Mouse (Mus musculus): ENCODE results near the gene Uvrag.

Uvrag gene

DNA sequence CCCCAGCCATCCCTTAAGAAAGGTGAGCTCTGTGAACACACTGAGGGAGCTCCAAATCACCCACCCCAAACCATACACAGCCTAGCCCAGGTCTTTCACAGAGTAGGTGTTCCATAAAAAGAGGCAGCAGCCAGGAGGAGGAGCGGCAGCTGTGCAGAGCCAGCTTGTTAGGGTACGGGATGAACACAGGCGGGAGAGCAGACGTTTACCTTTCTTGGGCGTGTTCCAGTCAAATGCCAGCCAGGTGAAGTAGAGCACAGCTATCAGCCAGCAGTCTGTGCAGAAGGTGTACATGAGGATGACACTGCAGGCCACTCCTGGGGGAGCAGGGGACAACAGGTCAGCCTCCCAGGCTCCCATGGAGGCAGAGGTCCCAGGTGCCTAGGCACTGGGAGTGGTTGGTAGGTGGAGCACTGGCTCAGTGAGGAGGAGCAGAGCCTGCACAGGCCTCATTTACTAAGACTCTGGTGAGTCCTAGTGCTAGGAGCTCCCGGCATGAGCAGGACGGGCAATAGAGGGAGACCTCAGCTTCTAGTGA, 24.0 kb upstream of the Uvrag start:
- DNase-seq (ENCODE audit: low read depth), result no peak

DNA sequence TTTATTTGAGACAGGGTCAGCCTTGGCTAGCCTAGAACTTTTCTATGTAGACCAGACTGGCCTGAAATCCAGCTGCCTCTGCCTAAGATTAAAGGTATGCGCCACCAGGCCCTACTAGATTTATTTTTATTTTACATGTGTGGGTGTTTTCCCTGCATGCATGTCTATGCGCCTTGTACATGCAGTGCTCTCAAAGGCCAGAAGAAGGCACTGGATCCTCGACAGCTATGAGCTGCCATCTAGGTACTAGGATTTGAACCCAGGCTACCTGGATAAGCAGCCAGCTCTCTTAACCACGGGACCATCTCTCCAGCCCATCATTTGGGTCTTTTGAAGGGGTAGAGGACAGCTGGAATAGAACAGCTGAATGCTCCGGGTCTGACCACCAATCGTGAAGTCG, 21.5 kb upstream of the Uvrag start:
- DNase-seq (ENCODE audit: low read depth), result no peak

DNA sequence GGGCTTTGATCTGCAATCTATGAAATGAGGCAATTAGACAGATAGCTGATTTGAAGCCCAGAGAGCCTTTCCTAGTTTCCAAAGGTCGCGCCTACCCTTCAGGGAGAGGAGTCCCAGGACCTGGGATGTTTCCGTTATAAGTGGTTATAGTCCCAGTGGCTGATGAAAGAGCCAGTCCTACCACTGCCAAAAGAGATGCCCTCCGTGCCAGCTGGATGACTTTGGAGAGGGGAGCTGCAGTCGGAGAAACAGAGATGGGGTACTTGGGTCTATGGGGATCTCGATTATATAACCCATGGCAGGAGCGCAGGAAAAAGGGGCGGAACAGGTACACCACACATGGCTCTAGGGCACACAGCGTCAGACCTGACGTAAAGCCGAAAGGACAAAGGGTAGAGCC, 21.0 kb upstream of the Uvrag start:
- no peak for DNase-seq (ENCODE audit: low read depth)

DNA sequence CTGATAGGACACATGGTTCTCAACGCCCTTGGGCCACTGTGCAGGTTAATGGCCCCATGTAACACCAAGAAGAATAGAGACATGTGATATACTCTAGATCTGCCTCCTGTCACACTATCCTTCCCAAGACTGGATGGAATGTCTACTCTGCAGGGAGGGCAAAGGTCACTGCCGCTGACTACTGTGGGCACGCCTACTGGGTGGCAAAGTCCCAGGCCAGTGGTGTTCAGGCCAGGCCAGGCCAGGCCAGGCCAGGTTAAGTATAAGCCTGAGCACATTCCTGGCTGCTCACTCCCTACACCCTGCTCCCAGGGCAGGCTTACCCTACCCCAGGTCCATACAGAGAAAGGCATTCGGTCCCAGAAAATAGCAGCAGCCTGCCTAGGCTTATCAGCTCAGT, 20.6 kb upstream of the Uvrag start:
- no peak for DNase-seq (ENCODE audit: low read depth)

DNA sequence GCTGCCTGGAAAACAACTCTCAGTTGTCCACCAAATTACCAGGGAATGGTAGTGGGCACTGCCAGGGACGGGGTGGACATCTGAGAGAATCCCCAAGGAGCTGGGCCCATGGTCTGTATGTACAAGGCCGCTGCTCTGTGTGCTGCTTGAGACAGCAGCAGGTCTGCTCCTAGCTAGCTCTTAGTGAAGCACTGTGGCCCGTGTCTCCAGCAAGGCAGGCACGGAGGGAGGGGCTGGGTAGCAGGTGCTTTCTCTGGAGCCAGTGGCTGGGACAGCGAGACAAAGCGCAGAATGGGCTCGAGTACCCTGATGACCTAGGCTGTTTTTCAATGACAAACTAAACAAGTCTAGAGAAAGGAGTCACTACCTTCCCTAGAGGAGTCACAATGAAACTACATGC, 20.1 kb upstream of the Uvrag start:
- no peak for DNase-seq (ENCODE audit: low read depth)

DNA sequence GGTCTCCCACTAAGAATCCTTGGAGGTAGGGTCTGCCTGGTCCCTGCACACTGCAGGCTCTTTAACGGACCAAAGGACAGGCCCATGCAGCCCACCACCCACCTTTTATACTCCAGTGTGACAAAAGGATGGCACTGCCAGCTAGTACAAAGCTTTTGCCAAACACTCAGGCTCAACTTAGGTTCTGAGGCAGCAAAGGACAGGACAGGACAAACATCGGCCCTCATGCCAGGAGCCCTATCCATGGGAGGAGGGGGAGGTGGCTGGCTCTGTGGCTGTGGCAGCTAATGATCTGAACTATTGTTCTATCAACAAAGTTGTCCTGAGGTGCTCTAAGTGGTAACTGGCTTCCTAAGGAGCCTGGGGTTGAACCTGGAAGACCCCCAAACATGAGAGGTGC, 18.5 kb upstream of the Uvrag start:
- DNase-seq (ENCODE audit: low read depth), result no peak

DNA sequence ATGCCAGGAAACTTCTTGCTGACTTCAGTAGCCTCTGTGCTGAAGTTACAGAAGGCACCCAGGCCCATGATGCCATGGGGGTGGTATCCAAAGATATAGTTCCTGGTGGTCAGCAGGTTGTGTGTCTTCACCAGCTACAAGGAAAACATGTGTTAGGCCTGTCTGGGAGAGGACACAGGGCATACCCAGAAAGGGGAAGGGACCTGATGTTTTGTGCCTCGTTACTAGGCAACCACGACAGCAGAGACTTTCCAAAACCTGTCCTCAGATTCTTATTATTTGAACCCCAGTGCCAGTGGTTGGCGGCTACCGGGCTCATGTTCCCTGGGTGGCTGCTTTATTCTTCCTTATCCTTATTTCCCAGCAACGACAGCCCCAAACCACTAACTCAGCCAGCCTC, 18.0 kb upstream of the Uvrag start:
- DNase-seq (ENCODE audit: low read depth), result no peak

DNA sequence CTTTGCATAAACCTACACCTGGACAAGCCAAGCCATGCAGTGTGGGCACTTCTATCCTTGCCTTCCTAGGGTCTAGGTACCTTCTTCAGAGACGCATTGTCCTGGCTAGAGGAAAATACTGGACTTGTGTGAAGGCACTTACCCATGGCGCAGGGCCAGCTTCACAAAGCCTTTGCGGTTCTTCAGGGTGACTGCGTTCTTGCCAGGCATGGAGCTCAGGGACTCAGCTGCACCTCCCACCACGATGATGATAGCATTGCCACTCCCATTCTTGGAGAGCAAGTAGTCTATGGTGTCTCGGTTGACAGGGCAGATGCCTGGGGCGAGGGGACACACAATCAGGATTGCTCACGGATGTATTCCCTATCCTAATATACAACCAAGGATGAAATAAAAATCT, 17.1 kb upstream of the Uvrag start:
- DNase-seq (ENCODE audit: low read depth), result no peak

DNA sequence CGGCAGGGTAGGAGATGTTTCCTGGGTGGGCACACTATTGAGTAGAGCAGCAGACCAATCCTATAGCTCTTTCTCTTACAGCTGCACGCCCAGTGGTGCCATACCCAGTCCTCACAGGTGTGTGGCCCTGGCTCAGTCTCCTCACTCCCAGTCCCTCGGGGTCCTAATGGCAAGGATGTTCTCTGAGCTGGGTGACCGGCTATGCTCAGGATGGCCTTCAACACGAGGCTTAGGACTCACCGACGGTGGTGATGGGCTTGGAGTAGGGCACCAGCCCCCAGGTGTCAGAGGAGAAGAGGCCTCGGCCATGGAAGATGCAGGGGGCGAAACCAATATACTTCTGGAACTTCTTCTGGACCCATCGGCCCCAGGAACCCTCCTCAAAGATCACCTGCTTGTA, 15.8 kb upstream of the Uvrag start:
- DNase-seq (ENCODE audit: low read depth), result no peak

DNA sequence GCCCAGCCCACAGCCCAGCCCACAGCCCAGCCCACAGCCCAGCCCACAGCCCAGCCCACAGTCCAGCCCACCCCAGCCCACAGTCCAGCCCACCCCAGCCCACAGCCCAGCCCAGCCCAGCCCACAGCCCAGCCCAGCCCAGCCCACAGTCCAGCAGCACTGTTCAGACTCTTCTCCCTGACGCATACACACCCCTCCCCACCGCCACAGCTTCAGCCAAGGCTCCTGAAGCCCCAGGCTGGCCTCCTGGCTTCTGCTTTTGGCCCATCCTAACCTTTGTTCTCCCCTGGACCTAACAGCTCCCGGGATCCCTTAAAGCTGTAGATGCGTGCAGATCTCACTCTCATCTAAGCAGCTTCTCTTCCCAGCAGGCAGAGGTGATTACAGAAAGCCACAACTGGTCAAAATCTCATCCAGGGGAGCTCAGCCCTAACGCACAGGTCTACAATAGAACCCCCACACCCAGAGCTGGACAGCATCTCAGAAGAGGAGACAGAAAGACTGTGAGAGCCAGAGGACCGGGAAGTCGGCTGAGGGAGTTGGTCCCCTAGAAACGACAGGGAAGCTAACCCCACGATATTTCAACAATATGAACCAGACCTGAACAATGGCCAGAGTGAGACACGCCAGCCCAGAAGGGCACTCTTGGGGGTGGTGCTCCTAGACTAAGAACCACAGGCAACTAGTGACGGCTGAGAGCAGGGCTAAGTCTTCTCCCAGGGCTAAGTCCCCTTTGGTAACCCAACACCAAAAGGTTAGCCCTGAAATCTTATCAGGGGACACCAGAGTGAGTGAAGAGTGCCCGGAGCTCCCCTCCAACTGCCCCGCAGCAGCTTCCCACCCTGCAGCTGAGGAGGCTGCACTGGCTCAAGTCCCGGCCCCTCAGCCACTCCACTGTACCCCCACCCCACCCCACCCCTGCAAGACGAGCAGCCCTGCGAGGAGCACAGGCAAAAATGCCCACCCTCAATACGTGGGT, 14.7 kb upstream of the Uvrag start:
- DNase-seq (ENCODE audit: low read depth), result peak; percentile 44

DNA sequence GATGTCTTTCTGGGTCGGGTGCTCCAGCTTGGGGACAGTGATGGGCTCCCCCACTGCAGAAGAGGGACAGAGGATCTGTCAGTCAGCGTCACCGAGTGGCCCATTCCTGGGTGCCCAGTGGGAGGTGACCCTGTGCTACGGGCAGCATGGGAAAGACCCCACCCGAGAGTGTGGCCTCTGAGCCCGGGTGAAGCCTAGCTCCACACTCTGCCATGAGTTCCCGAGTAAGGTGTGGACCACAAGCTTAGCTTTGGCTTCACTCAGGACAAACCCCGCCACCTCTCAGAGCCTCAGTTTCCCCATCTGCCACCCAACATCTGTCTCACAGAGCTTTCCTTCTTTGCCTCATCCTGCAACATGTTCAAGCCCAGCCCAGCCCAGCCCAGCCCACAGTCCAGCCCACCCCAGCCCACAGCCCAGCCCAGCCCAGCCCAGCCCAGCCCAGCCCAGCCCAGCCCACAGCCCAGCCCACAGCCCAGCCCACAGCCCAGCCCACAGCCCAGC, 13.8 kb upstream of the Uvrag start:
- peak; percentile 16 for DNase-seq (ENCODE audit: low read depth)

DNA sequence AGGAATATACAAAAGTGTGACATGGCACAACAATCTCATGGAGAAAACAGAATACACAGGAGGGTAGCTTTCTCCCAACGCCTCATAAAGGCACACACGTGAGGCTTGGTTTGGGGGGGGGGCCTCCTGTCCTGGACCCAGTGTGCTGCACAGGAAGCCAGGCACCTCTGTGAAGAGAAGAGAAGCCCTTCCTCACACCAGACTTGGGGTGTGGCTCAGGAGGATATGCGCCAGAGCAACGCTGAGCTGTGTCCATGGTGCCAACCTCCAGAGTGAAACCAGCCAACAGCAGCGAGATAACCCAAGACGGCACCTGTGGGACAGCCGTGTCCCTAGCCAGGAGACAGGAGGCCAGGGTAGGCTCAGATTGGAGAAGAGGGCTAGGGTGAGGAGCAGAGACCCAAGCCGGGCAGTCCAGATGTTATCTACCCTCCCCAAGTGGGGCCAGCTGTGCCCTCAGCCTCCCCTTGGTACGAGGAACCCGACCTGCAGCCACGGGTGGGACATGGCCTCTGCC, 12.8 kb upstream of the Uvrag start:
- no peak for DNase-seq (ENCODE audit: low read depth)

DNA sequence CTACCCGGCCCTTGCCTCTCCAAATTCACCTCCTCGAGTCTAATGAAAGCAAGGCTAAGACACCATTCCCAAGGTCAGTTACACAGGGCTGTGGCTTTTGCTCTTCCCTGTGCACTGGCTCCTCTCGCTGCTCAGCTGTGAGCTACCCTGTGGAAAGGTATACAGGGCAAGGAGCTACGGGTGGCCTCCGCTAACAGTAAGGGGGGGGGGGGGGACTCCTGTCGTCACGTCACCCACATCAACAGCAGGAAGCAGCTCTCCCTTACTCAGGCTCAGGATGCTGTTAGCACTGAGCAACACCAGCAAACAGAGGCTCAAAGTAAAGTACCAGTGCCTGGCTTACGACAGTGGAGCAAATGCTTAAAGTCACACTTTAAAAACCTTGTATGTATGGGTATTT, 11.8 kb upstream of the Uvrag start:
- no peak for DNase-seq (ENCODE audit: low read depth)

DNA sequence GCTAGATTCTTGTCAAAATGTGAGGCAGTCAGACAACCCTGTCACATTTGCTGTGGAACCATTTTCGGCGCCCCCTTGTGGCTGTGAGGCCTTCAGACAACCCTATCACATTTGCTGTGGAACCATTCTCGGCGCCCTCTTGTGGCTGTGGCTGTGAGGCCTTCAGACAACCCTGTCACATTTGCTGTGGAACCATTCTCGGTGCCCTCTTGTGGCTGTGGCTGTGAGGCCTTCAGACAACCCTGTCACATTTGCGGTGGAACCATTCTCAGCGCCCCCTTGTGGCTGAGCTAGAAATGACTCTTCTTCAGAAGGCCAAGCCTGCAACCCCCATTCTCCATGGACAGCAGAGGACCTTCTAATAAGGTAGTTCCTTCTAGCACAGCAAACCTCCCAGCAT, 10.4 kb upstream of the Uvrag start:
- peak; percentile 96 for DNase-seq (ENCODE audit: low read depth)

DNA sequence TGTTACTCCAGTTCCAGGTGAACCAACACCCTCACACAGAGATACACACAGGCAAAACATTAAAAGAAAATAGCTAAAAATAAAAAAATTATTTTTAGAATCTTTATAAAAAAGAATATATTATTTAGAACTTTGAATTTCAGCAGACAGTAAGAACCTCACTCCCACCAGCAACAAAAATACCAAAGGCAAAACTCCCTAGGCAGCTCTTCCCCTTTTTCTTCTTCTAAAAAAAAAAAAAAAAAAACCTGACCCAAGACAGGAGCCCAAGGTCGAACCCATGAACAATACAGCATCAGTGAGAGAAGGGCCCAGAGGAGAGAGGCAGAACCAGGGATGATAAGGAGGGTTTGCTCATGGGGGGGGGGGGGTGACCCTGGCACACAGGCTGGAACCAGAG, 8.1 kb upstream of the Uvrag start:
- no peak for DNase-seq (ENCODE audit: low read depth)

DNA sequence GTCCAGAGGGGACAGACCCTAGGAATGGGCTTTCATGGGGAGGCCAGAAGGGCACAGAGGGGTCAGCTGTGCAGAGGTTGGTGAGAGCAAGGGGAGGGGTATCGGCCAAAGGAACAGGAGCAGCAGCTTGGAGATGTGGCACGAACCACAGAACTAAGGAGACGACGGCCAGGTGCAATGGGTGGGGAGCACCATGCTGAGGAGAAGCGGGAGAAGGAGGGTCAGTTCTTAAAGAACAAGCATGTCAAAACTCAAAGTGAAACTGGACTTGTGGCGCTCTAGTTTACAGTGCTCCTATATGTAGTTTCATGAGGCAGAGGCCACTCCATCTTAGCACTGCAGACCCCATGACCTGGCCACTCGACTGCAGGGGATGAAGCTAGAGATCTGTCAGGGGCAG, 6.6 kb upstream of the Uvrag start:
- DNase-seq (ENCODE audit: low read depth), result no peak

DNA sequence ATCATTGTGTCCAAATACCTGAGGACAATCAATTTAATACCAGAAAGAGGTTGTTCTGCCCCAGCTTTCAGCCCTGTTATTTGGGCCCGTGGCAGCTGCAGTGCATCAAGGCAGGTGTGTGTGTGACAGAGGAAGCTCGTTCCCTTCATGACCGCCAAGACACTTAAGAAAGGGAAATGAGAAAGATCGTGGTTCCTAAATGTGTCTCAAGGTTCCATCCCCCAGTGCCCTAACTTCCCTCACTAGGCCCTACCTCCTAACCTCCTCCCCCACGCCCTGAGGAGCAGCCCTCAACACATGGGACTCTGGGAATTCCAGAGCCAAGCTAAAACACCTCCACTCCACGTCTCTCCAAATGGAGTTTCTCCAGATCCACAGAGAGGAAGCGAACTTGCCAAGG, 6.0 kb upstream of the Uvrag start:
- no peak for DNase-seq (ENCODE audit: low read depth)

DNA sequence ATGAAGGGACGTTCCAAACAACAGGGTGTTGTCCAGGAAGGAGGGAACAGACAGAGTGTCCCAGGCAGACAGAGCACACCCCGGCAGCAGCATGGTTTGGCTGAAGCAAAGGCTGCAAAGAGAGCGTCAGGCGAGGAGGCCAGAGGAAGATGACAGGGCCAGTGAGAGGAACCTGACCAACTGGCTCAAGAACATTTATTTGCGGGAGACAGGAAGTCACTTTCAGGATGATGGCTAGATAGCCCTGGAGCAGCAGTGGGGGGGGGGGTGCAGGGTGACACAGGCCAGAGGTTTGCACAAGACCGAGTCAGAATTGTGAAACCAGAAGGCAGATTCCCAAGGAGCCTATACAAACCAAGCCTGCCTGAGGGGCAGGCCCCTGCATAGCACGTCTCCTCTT, 5.1 kb upstream of the Uvrag start:
- peak; percentile 66 for DNase-seq (ENCODE audit: low read depth)

DNA sequence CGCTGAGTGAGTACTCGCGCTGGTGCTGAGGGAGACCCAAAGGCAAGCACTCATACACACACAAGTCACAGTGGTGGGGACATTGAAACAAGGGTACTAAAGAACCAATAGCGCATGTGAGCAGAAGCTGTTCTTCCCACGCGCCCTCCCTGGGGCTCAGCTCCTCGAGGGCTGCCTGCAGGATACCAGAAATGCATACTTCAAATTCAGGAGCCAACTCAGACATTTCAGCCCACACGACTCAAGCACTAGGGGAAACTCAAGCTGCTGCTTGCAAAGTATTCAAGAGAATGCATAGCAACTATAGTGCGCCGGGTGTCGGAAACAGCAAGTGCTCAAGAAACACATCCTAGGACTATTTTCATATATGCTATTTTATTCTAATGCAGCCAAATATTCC, 3.7 kb upstream of the Uvrag start:
- no peak for DNase-seq (ENCODE audit: low read depth)

DNA sequence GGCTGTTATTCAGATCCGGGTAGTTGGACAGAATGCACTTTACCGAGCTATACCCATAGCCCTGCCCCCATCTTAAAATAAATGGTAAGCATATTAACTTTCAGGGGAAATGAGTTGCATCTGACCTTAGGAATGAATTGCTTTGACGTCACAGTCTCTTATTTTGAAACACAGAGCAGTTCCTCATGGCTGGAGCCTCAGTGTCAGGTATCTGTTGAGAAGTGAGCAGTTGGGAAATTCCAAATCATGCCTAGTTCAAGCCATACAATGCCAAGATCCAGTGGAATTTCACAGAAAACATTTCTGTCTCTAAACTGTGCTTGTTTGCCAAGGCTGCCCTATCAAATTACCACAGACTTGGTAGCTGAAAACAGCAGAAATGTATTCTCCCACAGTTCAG, 2.3 kb upstream of the Uvrag start:
- peak; percentile 75 for DNase-seq (ENCODE audit: low read depth)

DNA sequence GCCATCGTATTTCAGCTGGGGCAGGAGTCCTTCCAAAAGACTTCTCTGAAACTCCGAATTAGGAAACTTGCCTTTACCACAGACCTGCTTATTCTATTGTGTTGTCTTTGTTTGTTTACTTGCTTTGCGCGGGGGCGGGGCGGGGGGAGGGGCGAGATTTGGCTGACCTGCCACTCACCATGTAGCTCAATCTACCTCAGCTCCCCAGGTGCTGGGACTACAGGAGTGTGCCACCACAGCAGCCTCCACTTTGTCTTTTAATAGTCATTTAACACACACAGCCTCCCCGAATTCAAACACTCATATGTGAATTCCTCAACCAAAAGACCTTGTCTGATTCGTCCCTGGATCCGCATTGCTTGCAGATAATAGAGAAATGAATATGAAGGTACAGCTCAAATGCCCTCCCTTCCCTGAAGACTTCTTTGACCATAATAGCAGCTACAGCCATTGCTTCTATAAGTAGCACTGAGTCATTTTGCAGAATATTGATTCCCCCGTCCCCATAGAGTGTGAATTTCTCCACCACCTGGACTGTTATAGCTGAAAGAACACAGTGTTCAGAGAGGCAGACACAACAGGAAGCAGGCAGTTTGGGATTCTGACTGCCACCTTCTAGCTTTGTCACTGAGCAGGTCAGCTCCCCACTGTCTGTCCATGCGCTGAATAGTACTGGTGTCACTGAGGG, 1.1 kb upstream of the Uvrag start:
- no peak for DNase-seq (ENCODE audit: low read depth)

DNA sequence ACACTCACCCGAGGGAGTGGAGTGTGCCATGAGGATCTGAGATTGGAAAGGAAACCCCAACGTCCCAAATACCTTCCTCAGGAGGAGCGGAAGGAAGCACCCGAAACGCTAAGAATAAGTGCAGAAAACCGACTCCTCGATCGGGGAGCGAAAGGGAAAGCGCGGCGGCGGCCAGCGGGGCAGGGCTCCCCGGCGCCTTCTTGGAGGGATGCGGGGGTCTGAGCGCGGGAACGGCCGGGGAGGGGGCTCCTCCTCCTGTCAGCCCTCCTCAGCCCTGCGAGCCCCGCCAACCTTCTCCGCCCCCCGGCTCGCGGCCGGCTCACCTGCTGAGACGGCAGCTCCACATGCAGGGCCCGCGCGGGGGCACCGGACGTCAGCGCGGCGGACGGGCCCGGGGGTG, 430 bp downstream of the Uvrag start:
- peak; percentile 25 for DNase-seq (ENCODE audit: low read depth)

All from NIH3T3 (cell line).